Mouse (Mus musculus): ENCODE measurements at regions not wholly inside any gene's neighbourhood (a gene's known extent, or its start where the extent isn't known, plus 50 kb on each side); places are given as distances from the start of the nearest gene placed in this dataset.

DNA sequence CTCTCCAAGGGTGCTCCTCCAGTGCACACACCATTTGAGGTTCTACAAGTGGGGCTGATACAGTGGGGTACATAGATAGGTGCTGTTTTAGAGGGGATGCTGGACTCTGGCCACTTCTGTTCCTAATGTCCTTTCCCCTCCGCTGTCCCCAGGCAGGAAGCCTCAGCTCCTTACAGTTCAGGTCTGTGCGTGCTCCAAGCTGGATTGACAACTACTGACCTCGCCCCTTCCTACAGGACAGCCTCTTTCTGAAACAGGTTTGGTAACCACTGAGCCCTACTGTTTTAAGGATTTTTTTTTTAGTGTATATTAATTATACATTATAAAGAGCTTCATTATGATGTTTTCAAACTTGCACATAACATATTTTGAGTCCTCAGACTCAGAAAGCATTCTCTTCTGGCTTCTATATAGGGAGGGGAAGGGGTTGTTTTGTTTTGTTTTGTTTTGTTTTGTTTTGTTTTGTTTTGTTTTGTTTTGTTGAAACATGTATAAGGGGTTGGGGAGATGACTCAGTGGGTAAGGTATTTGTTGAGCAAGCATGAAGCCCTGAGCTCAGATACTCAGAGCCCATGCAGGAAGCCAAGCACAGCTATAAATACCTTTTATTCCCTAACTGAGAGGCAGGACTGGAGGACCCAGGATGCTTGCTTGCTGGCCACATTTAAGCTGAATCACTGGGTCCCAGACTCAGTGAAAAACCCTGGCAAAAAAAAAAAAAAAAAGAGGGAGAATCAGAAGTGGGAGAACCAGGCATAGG, 81.4 kb upstream of the Hand1 start:
- H3K4me1 ChIP-seq (ENCODE audit: insufficient read depth, low read depth, low read length) = peaks cover 53% of the 10 kb centered on the region
- H3K4me3 ChIP-seq (ENCODE audit: low read depth, low read length) = no peak overlapping the region
- no peak for TF ChIP-seq CTCF (IDR thresholded peaks at IDR 0.05; ENCODE audit: low read depth, low read length)
- no peak for TF ChIP-seq GATA1 (IDR thresholded peaks at IDR 0.05; ENCODE audit: borderline replicate concordance, low read length)
- no peak for TF ChIP-seq POLR2AphosphoS5 (IDR thresholded peaks at IDR 0.05; ENCODE audit: insufficient replicate concordance, low read depth, low read length)
- TF ChIP-seq TAL1 (conservative IDR thresholded peaks at IDR 0.05; ENCODE audit: low read depth, low read length) = no peak
- no peak for TF ChIP-seq GATA2 (IDR thresholded peaks at IDR 0.05; ENCODE audit: borderline replicate concordance, low read depth, low read length)
- H3K9me3 ChIP-seq (replicated peaks) = no peaks in the 10 kb centered on the region
- no peak for DNase-seq (ENCODE audit: low spot score)
- ATAC-seq (ENCODE audit: extremely low read depth, insufficient number of reproducible peaks, low FRiP score, poor library complexity, severe bottlenecking) = no peak
- H3K27me3 ChIP-seq (ENCODE audit: insufficient read depth, low read length) = peaks cover 14% of the 10 kb centered on the region; the same call in 1 of the 2 replicates
- H3K36me3 ChIP-seq (replicated peaks) = no peaks in the 10 kb centered on the region

DNA sequence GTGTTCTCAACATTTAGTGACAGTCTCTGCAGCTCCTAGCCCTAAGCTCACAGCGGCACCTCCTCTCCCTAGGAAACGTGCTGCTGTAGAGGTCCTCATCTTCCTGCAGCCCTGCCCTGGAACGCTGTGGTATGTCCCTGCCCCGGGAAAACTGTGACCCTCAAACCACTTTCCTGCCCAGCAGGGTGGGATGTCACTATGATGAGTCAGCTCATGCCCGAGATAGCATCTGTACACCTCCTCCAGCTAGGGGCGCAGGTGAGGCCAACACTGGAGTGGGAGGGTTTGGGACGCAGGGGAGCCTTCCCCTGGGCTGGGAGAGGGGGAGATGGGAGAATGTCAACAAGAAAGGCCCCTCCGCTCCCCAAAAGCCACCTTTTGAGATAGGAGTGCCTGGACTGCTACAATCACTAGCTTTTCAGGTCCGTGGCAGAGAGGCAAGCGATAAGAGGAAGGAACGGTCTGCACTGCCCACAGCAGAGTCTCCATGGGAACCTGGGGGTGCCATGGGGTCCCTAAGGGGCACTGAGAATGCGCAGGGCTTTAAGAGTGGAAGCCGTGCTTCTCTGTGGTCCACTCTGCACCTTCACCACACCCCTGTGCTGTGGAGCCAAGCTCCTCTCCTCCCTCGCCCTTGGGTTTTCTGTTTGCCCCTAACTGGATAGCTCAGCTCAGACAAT, 80.5 kb upstream of the Hand1 start:
- H3K36me3 ChIP-seq (replicated peaks) = no peaks in the 10 kb centered on the region
- H3K27me3 ChIP-seq (ENCODE audit: insufficient read depth, low read length) = peaks cover 10% of the 10 kb centered on the region; the same call in 1 of the 2 replicates
- ATAC-seq (ENCODE audit: extremely low read depth, insufficient number of reproducible peaks, low FRiP score, poor library complexity, severe bottlenecking) (no peak), DNase-seq (ENCODE audit: low spot score) (no peak)
- peak overlapping the region; percentile 43; the same call in 1 of the 2 replicates for H3K4me3 ChIP-seq (ENCODE audit: low read depth, low read length)
- H3K9me3 ChIP-seq (replicated peaks) = no peaks in the 10 kb centered on the region
- no peak for TF ChIP-seq TAL1 (conservative IDR thresholded peaks at IDR 0.05; ENCODE audit: low read depth, low read length)
- TF ChIP-seq GATA1 (IDR thresholded peaks at IDR 0.05; ENCODE audit: borderline replicate concordance, low read length) = no peak
- peaks cover 53% of the 10 kb centered on the region for H3K4me1 ChIP-seq (ENCODE audit: insufficient read depth, low read depth, low read length)

DNA sequence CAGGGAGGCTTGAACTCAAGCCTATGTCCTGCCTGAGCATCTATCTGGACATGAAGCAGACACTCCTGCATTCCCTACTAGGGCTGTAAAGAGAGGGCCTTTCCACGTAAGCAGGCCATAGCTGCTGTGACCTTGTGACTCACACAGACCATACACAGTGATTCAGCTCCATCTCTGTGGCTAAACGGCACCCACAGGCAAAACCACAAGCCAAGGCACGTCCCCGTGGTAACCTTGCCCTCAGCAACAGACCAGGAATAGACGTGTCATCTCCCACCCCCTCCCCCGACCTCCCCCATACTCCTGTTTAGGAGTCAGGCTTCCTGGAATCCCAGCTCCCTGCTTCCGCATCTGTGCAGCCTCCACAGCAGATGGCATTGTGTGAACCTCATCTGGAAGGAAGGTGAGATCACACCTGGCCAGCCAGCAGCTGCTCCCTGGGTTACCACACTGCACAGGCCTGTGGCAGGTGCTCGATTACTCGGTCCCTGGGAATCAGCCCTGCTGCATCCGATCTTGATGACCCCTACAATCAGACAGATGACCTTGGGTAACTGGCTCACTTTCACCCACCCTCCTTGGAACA, 79.2 kb upstream of the Hand1 start:
- H3K9me3 ChIP-seq (replicated peaks) = no peaks in the 10 kb centered on the region
- H3K27me3 ChIP-seq (ENCODE audit: insufficient read depth, low read length) = peaks cover 10% of the 10 kb centered on the region; the same call in 1 of the 2 replicates
- DNase-seq (ENCODE audit: low spot score) = peak; percentile 37
- H3K4me3 ChIP-seq (ENCODE audit: low read depth, low read length) = peak overlapping the region; percentile 61; the same call in 1 of the 2 replicates
- TF ChIP-seq TAL1 (conservative IDR thresholded peaks at IDR 0.05; ENCODE audit: low read depth, low read length) (peak; percentile 11; the same call in 1 of the 2 replicates), GATA1 (IDR thresholded peaks at IDR 0.05; ENCODE audit: borderline replicate concordance, low read length) (no peak)
- peak; percentile 91 for ATAC-seq (ENCODE audit: extremely low read depth, insufficient number of reproducible peaks, low FRiP score, poor library complexity, severe bottlenecking)
- no peaks in the 10 kb centered on the region for H3K36me3 ChIP-seq (replicated peaks)
- peaks cover 54% of the 10 kb centered on the region for H3K4me1 ChIP-seq (ENCODE audit: insufficient read depth, low read depth, low read length)

DNA sequence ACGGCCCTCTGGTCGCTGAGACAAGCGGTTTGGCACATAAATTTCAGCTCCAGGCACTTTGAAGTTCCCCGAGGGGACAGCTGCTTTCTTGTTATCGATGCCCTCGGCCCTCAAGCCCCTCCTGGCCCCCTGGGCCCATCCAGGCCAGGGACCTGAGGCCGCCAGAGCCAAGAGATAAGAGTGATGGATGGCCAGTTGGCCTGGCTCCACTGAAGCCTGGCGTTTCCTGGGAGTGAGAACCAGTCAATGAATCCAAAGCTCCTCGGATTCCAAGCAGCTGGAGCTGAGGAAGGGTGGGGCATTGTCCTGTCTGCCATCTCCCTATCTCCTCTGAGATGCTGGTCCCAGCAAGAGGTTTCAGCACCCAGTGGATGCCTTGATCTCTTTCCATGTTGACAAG, 71.6 kb upstream of the Hand1 start:
- no peaks in the 10 kb centered on the region for H3K9me3 ChIP-seq (replicated peaks)
- H3K27me3 ChIP-seq (ENCODE audit: insufficient read depth, low read length) = peaks cover 23% of the 10 kb centered on the region
- no peaks in the 10 kb centered on the region for H3K36me3 ChIP-seq (replicated peaks)
- no peak overlapping the region for H3K4me3 ChIP-seq (ENCODE audit: low read depth, low read length)
- DNase-seq (ENCODE audit: low spot score) (no peak), ATAC-seq (ENCODE audit: extremely low read depth, insufficient number of reproducible peaks, low FRiP score, poor library complexity, severe bottlenecking) (no peak)
- H3K4me1 ChIP-seq (ENCODE audit: insufficient read depth, low read depth, low read length) = peaks cover 10% of the 10 kb centered on the region
- TF ChIP-seq TAL1 (conservative IDR thresholded peaks at IDR 0.05; ENCODE audit: low read depth, low read length) = no peak
- no peak for TF ChIP-seq GATA2 (IDR thresholded peaks at IDR 0.05; ENCODE audit: borderline replicate concordance, low read depth, low read length)
- no peak for TF ChIP-seq CTCF (IDR thresholded peaks at IDR 0.05; ENCODE audit: low read depth, low read length)
- no peak for TF ChIP-seq POLR2AphosphoS5 (IDR thresholded peaks at IDR 0.05; ENCODE audit: insufficient replicate concordance, low read depth, low read length)
- no peak for TF ChIP-seq GATA1 (IDR thresholded peaks at IDR 0.05; ENCODE audit: borderline replicate concordance, low read length)

DNA sequence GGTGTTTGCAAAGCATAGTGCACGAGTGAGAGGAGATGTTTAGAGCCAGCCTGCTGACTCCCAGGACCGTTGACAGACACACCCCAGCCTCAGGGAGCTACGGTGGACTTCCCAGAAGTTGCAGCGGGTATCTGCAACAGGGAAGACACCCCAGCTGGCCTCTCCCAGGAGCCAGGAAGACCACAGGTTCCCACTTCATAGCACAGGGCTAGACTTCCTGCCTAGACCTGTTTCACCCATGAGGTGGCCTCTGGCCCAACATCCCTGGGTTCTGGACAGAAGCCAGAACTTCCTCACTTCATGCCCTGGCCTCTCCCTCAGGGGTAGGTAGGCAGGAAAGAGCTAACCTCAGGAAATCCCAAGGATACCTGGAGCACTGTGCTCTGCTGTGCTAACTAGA, 66.7 kb upstream of the Hand1 start:
- no peak for ATAC-seq (ENCODE audit: extremely low read depth, insufficient number of reproducible peaks, low FRiP score, poor library complexity, severe bottlenecking)
- Histone ChIP-seq H3K27me3 (ENCODE audit: insufficient read depth, low read length) (peaks cover 33% of the 10 kb centered on the region), H3K36me3 (replicated peaks) (no peaks in the 10 kb centered on the region), H3K4me3 (ENCODE audit: low read depth, low read length) (no peak overlapping the region), H3K9me3 (replicated peaks) (no peaks in the 10 kb centered on the region), H3K4me1 (ENCODE audit: insufficient read depth, low read depth, low read length) (peaks cover 16% of the 10 kb centered on the region)
- no peak for DNase-seq (ENCODE audit: low spot score)
- TF ChIP-seq GATA1 (IDR thresholded peaks at IDR 0.05; ENCODE audit: borderline replicate concordance, low read length) = no peak
- TF ChIP-seq TAL1 (conservative IDR thresholded peaks at IDR 0.05; ENCODE audit: low read depth, low read length) = no peak
- no peak for TF ChIP-seq GATA2 (IDR thresholded peaks at IDR 0.05; ENCODE audit: borderline replicate concordance, low read depth, low read length)
- TF ChIP-seq CTCF (IDR thresholded peaks at IDR 0.05; ENCODE audit: low read depth, low read length) = no peak
- no peak for TF ChIP-seq POLR2AphosphoS5 (IDR thresholded peaks at IDR 0.05; ENCODE audit: insufficient replicate concordance, low read depth, low read length)

DNA sequence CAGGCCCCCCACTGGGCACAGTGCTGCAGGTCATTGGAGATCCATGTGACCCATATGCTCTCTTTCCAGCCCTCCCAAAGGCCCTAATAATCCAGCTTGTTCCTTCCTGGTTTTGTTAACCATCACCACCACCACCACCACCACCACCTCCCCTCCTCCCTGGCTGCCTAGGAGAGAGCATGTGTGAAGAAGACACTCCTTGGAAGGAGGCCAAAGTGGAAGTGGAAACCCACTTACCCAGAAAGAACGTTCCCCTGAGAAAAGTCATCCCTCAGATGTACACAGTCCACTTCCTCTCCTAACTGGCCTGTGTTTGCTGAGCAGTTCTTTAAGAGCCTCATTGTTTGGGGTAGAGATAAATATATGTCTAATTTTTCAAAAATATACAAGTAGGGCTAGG, 62.9 kb upstream of the Hand1 start:
- TF ChIP-seq POLR2AphosphoS5 (IDR thresholded peaks at IDR 0.05; ENCODE audit: insufficient replicate concordance, low read depth, low read length) = no peak
- no peak for TF ChIP-seq GATA2 (IDR thresholded peaks at IDR 0.05; ENCODE audit: borderline replicate concordance, low read depth, low read length)
- no peak for TF ChIP-seq GATA1 (IDR thresholded peaks at IDR 0.05; ENCODE audit: borderline replicate concordance, low read length)
- no peak for TF ChIP-seq TAL1 (conservative IDR thresholded peaks at IDR 0.05; ENCODE audit: low read depth, low read length)
- TF ChIP-seq CTCF (IDR thresholded peaks at IDR 0.05; ENCODE audit: low read depth, low read length) = no peak
- H3K4me3 ChIP-seq (ENCODE audit: low read depth, low read length) = no peak overlapping the region
- no peaks in the 10 kb centered on the region for H3K9me3 ChIP-seq (replicated peaks)
- no peaks in the 10 kb centered on the region for H3K36me3 ChIP-seq (replicated peaks)
- peaks cover 24% of the 10 kb centered on the region for H3K27me3 ChIP-seq (ENCODE audit: insufficient read depth, low read length)
- DNase-seq (ENCODE audit: low spot score) (no peak), ATAC-seq (ENCODE audit: extremely low read depth, insufficient number of reproducible peaks, low FRiP score, poor library complexity, severe bottlenecking) (no peak)
- peaks cover 10% of the 10 kb centered on the region for H3K4me1 ChIP-seq (ENCODE audit: insufficient read depth, low read depth, low read length)
